Comparison of ENCODE assay signal across 9 mouse cellular contexts in the genomic region with DNA sequence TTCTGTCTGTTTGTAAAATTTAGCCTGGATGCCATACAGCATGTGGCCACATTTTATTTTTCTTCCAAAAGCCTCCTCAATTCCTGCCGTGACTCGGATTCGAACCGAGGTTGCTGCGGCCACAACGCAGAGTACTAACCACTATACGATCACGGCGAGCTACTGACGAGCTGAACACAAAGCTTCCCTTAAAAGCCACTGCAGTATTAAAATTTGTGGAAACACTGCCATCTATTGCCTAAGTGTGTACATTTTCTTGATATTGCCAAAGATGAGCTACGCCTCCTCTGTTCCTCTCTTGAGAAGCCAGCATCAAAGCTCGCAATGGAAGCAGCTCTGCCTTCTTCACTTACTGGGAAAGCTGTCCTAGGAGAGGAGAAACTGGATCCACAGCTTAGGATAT.
DNase-seq lines count a peak whose midpoint lies in the region; ATAC-seq lines count a peak whose summit lies in the region.
"Had no signal": no experiment of that assay in that cellular context is flagged by ENCODE, and none has a peak within 500 bp of the region (broad histone marks: within the 10 kb centered on the region; RNA-seq: fewer than 3 reads in every experiment).

No protein-coding gene starts in this region.

- no peak for ATAC-seq in midbrain, embryonic 13.5 days
- no peak; the same call in 1 of the 2 replicates for ATAC-seq in midbrain, embryonic 15.5 days (replicated peaks)
- ATAC-seq in intestine, embryonic 16.5 days = peak; percentile 52; the same call in 1 of the 2 replicates

- H3K9ac ChIP-seq in midbrain, embryonic 13.5 days (replicated peaks) = no peak overlapping the region
- H3K9ac ChIP-seq in midbrain, embryonic 15.5 days = no peak overlapping the region
- no peak overlapping the region for H3K9ac ChIP-seq in intestine, embryonic 16.5 days (ENCODE audit: low read depth, low read length)
- H3K9ac ChIP-seq: embryonic facial prominence, embryonic 13.5 days had no signal

- no peak overlapping the region for H3K4me2 ChIP-seq in midbrain, embryonic 13.5 days (replicated peaks)
- H3K4me2 ChIP-seq in midbrain, embryonic 15.5 days = no peak overlapping the region
- no peak overlapping the region for H3K4me2 ChIP-seq in intestine, embryonic 16.5 days (ENCODE audit: low read depth, low read length)
- H3K4me2 ChIP-seq: embryonic facial prominence, embryonic 13.5 days had no signal

- no peak overlapping the region for H3K4me3 ChIP-seq in midbrain, embryonic 13.5 days (replicated peaks)
- no peak overlapping the region for H3K4me3 ChIP-seq in midbrain, embryonic 15.5 days
- H3K4me3 ChIP-seq in intestine, embryonic 16.5 days (ENCODE audit: low read length) = no peak overlapping the region
- no peak overlapping the region for H3K4me3 ChIP-seq in limb, embryonic 10.5 days
- H3K4me3 ChIP-seq: embryonic facial prominence, embryonic 13.5 days had no signal

- peaks cover 37% of the 10 kb centered on the region for H3K4me1 ChIP-seq in midbrain, embryonic 13.5 days (replicated peaks)
- H3K4me1 ChIP-seq in midbrain, embryonic 15.5 days = peaks cover 17% of the 10 kb centered on the region
- H3K4me1 ChIP-seq in intestine, embryonic 16.5 days (ENCODE audit: control insufficient read depth, insufficient read depth, low read length) = peaks cover 18% of the 10 kb centered on the region
- H3K4me1 ChIP-seq in limb, embryonic 10.5 days = peaks cover 23% of the 10 kb centered on the region

- H3K9me3 ChIP-seq in midbrain, embryonic 13.5 days = no peaks in the 10 kb centered on the region
- no peaks in the 10 kb centered on the region for H3K9me3 ChIP-seq in midbrain, embryonic 15.5 days
- H3K9me3 ChIP-seq in intestine, embryonic 16.5 days (ENCODE audit: control insufficient read depth, low read length) = no peaks in the 10 kb centered on the region
- no peaks in the 10 kb centered on the region for H3K9me3 ChIP-seq in limb, embryonic 10.5 days (replicated peaks)
- H3K9me3 ChIP-seq: embryonic facial prominence, embryonic 13.5 days had no signal

- H3K27ac ChIP-seq in midbrain, embryonic 13.5 days = peak overlapping the region; percentile 46; the same call in 1 of the 2 replicates
- H3K27ac ChIP-seq in midbrain, embryonic 15.5 days = no peak overlapping the region
- no peak overlapping the region for H3K27ac ChIP-seq in intestine, embryonic 16.5 days (ENCODE audit: low read length)
- H3K27ac ChIP-seq in limb, embryonic 10.5 days = no peak overlapping the region
- H3K27ac ChIP-seq: embryonic facial prominence, embryonic 13.5 days had no signal

- 68% methylated on average over 12 of the region's 12 CpGs for WGBS in midbrain, embryonic 13.5 days
- WGBS in midbrain, embryonic 15.5 days = 60% methylated on average over 12 of the region's 12 CpGs
- 53% methylated on average over 12 of the region's 12 CpGs for WGBS in intestine, embryonic 16.5 days
- WGBS in limb, embryonic 10.5 days = 76% methylated on average over 12 of the region's 12 CpGs

- H3K27me3 ChIP-seq in midbrain, embryonic 13.5 days = no peaks in the 10 kb centered on the region
- H3K27me3 ChIP-seq in midbrain, embryonic 15.5 days (replicated peaks) = no peaks in the 10 kb centered on the region
- H3K27me3 ChIP-seq in intestine, embryonic 16.5 days (replicated peaks; ENCODE audit: control insufficient read depth, insufficient read depth, low read length) = no peaks in the 10 kb centered on the region
- no peaks in the 10 kb centered on the region for H3K27me3 ChIP-seq in limb, embryonic 10.5 days (ENCODE audit: low read depth, poor library complexity, severe bottlenecking)
- H3K27me3 ChIP-seq: embryonic facial prominence, embryonic 13.5 days had no signal

- peak; percentile 73 to 78 for DNase-seq in cerebellum, postnatal 10 days
- peak; percentile 29 for DNase-seq in limb, embryonic 10.5 days (ENCODE audit: low spot score)
- peak; percentile 59 for DNase-seq in right cerebral cortex, postnatal 25 days
- DNase-seq in thymus, adult 18-20 months = no peak
- DNase-seq in B cell, adult 2 months = no peak

- H3K36me3 ChIP-seq in midbrain, embryonic 13.5 days = no peaks in the 10 kb centered on the region
- no peaks in the 10 kb centered on the region for H3K36me3 ChIP-seq in midbrain, embryonic 15.5 days (replicated peaks)
- no peaks in the 10 kb centered on the region for H3K36me3 ChIP-seq in intestine, embryonic 16.5 days (ENCODE audit: control insufficient read depth, insufficient read depth, low read length)
- no peaks in the 10 kb centered on the region for H3K36me3 ChIP-seq in limb, embryonic 10.5 days
- H3K36me3 ChIP-seq: embryonic facial prominence, embryonic 13.5 days had no signal

Comparison
In these comparisons a context has a peak if more than half of its experiments do, and no peak if none do; other contexts are left out.
1. DNase-seq: peak in cerebellum, postnatal 10 days (2 of 2), limb, embryonic 10.5 days (single experiment) and right cerebral cortex, postnatal 25 days (single experiment); none in thymus, adult 18-20 months (0 of 2) and B cell, adult 2 months (0 of 2).